Mouse (Mus musculus) lung, adult 2 months (tissue): ENCODE data around the gene Elmo1.

Source experiments
- CTCF ChIP-seq: fragments of 200-500 bp; IDR thresholded peaks from 2 replicates; pipeline ENCODE4 v1.5.1; 2011; ENCODE audit warnings: mild to moderate bottlenecking, low read length, control low read depth; ENCODE audit not compliant: insufficient read depth
- POLR2A ChIP-seq: fragments of 200-500 bp; IDR thresholded peaks from 2 replicates; pipeline ENCODE4 v1.6.1; 2011; ENCODE audit warnings: low read depth, mild to moderate bottlenecking, control low read depth, low read length, borderline replicate concordance; ENCODE audit errors: extremely low read depth

GRCm38 (mm10) chr13:20157059-20157458 lies 66.7 kb downstream of the Elmo1 start:
- TF ChIP-seq CTCF (no peak), POLR2A (no peak)
